Mouse (Mus musculus): ENCODE results near the gene Dpy19l1. TPM values are rescaled to one million over a fixed set of nuclear protein-coding genes. Genes with fewer than 3 reads are reported as not detected.

Gene Dpy19l1
- total RNA-seq, 2 experiments from 2014 or later = 41.9 to 43.2 TPM

GRCm38 (mm10) chr9:24470166-24470565 lies 32.8 kb downstream of the Dpy19l1 start:
- no peak for DNase-seq

DNA sequence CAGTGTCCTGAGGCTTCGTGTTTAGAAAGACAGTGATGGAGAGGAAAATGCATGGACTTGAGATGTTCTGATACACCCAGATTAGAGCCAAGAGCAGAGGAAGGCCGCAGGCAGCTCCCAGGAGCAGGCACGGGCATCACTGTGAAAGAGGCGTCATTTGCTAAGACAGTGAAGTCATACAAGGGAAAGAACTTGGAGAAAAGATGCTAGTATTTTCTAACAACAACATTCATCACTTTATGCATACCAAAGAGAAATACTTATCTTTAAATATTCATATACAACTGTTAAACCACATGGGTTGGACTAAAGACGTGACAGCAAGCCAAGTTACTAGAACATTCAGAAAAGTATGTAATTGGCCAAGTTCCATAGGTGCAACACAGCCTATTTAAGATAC lies 35.8 kb downstream of the Dpy19l1 start:
- DNase-seq = no peak

- DNase-seq = no peak
Measured at GRCm38 (mm10) chr9:24466649-24467048, 36.3 kb downstream of the Dpy19l1 start.

DNA sequence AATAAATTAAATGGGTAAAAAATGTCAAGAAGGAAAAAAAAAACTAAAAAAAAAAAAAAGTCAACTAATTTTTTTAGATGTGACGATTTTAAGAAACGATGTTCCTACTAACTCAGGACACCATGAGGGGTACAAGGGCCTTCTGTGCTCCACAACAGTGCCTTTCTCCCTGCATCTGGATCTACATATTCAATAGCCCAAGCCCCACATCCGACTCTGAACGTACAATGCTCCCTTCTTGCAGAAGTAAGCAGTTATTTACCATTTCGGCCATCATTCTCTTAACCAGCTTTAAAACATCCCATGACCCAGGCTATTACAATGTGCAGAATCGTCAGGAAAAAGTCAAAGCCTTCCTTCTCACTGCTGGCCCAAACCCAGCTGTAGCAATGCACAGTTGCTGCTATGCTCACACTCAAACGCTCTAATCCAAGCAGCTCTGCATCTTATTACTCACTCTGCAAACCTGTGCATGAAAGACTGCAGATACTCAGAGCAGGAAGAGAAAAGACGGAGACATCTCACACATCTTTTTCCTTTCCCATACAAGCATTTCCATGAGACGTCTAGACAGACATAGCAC lies 41.5 kb downstream of the Dpy19l1 start:
- DNase-seq = no peak

DNA sequence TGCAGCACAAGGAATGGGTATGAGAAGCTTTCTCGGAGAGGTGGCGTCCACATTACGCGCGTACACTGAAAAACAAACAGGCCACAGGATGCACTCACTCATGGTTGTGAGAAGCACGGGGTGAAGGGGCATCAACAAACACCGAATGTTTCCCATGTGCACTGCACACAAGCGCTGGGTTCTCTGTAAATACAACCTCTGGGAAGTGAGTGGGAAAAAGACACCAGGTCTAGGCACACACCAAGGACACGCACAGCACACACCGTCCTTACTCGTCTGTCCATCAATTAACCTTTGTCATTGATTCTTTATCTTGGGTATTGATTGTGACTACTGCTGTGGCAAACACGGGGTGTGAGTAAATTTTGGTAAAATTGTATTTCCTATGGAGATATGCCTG lies 49.1 kb downstream of the Dpy19l1 start:
- no peak for DNase-seq

DNA sequence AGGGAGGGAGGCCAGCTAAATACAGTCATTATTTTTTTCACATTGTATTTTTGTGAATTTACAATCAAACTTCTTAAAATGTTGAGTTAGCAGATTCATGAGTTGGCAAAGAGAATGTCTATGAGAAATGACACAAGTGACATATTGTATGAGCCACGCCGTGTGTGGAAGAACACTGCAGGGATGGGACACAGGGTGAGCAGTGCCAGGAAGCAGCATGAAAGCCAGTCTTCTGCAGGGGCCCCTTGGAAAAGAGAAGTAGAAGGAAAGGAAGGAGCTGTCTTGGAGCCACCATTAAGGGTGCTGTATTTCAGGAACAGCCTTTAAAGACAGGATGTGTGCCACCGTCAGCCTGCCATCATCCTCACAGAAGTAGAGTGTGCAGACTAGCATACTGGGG lies 52.0 kb downstream of the Dpy19l1 start:
- DNase-seq = no peak

DNA sequence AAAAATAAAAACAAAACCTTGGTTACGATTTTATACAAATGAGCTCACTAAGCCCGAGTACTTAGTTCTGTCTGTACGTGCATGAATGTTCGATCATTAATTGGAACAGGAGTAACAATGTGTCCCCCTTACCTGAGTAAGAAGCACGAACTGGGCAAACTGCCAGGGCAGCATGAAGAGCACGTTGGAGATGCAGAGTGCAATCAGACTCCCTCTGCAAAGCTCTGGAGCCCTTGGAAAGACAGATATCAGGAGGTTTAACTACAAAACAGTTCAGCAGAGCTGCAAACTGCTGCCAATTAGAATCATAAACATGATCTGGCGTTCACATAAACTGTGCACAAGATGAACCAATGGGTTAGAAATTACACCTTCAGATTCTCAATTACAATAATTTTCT lies 52.4 kb downstream of the Dpy19l1 start:
- no peak for DNase-seq

- DNase-seq = no peak
Measured at GRCm38 (mm10) chr9:24434901-24435300, 68.0 kb downstream of the Dpy19l1 start.

DNA sequence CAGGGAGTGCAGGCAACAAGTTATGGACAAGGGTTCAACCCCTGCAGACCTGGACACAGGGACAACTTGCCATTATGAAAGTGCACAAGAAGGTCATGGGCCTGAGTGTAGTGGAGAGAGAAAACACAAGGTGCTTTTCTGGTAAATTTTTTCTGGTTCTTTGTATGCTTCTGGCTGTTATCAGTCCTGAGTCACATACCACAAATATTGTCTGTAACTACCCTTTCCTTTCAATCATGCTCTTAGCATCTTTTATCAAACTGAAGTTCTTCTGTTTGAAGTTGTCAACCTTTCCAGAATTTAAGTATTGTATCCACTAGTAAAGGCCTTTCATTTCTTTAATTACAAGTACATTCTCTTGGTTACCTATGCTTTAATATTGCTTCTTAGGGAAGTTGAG lies 73.2 kb downstream of the Dpy19l1 start:
- no peak for DNase-seq

DNA sequence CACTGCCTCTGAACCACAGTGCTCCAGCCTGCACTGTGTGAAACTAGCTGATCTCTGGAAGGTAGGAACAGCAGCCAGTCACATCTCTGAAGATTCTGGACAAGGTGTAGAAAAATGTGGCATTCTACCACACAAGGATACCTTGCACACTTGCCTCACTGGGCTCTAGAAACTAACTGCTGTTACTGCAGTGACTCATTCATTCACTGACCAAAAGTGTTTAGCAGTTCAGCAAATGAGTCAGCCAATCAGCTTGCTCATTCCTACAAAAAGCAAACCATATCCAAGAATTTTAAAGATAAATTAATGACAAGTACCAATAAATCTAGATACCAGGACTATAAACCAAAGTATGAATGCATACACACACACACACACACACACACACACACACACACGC lies 77.3 kb downstream of the Dpy19l1 start:
- DNase-seq = no peak

DNA sequence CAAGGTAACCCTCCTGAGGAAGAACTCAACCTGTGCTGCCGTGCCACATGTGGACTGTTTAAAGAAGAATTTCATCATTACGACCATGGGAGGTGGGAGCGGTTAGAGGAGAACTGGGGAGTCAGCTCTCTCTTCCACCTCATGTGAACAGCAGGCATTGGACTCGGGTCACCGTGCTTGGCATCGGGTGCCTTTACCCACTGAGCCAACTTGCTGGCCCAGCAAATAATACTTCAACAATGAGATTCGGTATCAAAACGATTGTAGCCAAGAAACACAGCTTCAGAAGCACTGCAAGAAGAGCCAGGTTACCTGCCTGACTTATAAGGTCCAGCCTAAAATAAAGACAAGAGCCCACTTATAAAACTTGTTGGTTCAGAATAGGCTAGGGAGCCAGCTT lies 79.7 kb downstream of the Dpy19l1 start:
- DNase-seq = no peak

GRCm38 (mm10) chr9:24421888-24422287 lies 81.1 kb downstream of the Dpy19l1 start:
- DNase-seq = no peak

- DNase-seq = no peak
Measured at GRCm38 (mm10) chr9:24421221-24421620, 81.7 kb downstream of the Dpy19l1 start.

DNA sequence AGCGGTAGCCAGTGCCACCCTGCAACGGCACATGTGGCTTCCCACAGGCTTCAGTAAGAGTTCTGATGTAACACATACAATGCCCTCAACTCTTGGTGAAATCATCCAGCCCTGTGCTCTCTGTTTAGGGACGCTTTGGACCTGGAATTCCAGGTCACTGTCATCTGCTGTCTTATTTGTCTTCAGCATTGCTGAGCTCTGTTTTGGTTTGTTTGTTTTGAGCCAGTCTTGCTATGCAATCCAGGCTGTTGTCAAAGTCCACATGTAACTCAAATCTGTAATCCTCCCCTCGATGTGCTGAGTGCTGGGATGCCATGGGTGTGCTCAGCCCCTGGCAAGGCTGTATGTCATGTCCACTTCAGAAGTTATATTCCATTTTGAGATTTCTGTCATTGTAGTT lies 82.8 kb downstream of the Dpy19l1 start:
- DNase-seq = no peak

- no peak for DNase-seq
Measured at GRCm38 (mm10) chr9:24418281-24418680, 84.7 kb downstream of the Dpy19l1 start.

DNA sequence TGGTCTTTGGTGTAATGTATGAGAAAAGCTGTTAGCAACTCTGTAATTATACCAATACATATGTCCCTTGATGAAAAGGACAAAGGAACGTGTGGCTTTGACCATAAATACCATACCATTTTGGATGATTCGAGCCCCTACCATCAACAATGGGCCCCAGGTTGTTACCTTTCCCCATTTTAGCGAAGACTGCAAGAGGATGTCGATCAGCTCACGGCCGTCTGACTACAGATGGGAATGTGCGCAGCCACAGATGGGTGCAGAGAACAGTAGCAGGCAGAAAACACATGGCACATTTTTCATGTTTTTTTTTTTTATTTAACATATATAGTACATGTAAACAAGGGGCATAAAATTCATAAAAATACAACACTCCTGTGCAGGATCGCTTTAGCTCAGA lies 91.5 kb downstream of the Dpy19l1 start:
- no peak for DNase-seq

GRCm38 (mm10) chr9:24410439-24410838 lies 92.5 kb downstream of the Dpy19l1 start:
- no peak for DNase-seq

- DNase-seq = no peak
Measured at GRCm38 (mm10) chr9:24407992-24408391, 94.9 kb downstream of the Dpy19l1 start.

GRCm38 (mm10) chr9:24394146-24394545 lies 108.8 kb downstream of the Dpy19l1 start:
- DNase-seq = no peak

DNA sequence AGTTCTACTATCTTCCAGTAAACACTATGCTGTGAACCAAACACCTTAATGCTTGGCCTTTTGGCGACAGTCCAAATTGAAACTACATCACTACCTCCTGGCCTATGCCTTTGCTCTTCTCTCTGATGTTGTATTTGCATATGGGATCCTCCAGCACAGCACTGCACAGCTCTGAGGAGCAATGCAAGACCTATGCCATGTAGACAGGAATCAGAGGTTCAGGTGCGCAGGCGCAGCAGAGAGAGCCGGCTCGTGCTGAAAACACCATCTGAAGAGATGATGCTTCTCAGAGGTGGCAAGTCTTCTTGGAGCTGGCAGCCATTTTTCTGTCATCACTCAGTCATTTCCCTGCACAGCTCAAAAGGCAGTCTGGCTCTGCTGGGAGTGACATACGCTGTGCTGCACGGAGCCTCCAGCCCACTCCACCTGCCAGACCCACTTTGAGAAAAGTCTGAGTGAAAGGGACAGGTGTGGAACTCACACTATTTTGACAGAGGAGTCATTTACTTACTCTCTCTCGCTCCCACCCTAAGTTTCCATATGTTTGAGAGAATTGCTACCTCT lies 112.1 kb downstream of the Dpy19l1 start:
- no peak for DNase-seq

- no peak for DNase-seq
Measured at GRCm38 (mm10) chr9:24387230-24387629, 115.7 kb downstream of the Dpy19l1 start.

DNA sequence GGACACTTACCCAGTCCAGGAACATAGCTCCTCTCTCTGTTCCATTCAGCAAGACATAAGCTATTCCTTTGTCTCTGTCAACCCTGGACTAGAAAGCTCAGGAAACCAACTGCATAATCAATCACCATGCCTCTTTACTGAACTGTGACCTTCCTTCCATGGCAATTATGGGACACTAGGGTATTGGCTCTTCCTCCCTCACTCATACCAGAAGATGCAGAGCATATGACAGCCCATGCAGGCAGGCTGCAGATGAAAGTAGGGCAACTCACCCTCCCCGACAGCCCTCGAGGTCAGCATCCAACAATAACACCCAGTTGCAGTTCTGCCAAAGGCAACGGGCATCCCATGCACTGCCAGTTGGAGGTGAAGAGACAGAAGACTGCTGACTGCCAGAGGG lies 123.6 kb downstream of the Dpy19l1 start:
- DNase-seq = no peak

GRCm38 (mm10) chr9:24378848-24379247 lies 124.1 kb downstream of the Dpy19l1 start:
- no peak for DNase-seq

All from layer of hippocampus, postnatal 36 days (tissue).